Mouse (Mus musculus): ENCODE results near the gene Ap2a1. TPM values are rescaled to one million over a fixed set of nuclear protein-coding genes. Genes with fewer than 3 reads are reported as not detected.
A peak's percentile ranks its signal among the peaks of the same experiment; 100 is the strongest.
"Not testable (repeated sequence)": the region's sequence is repeated elsewhere in the genome, so short reads cannot be mapped to it uniquely, and the experiment has no call there.

Ap2a1 gene
- polyA plus RNA-seq, 1 experiment from 2014 or later: 71.9 TPM

GRCm38 (mm10) chr7:44891611-44892010 is 37.7 kb downstream of the Ap2a1 start:
- Histone ChIP-seq H3K9ac (peak overlapping the region; percentile 77), H3K36me3 (peaks cover 37% of the 10 kb centered on the region), H3K27ac (peak overlapping the region; percentile 97), H3K4me1 (peaks cover 38% of the 10 kb centered on the region), H3K27me3 (no peaks in the 10 kb centered on the region), H3K9me3 (no peaks in the 10 kb centered on the region), H3K4me2 (peak overlapping the region; percentile 84), H3K4me3 (peak overlapping the region; percentile 78)
- no peak for ATAC-seq (ENCODE audit: insufficient number of reproducible peaks, low FRiP score, low TSS enrichment, low read depth)
- WGBS: 18% methylated on average over 6 of the region's 6 CpGs

- no peaks in the 10 kb centered on the region for H3K9me3 ChIP-seq
- no peak overlapping the region for H3K27ac ChIP-seq
- no peak overlapping the region for H3K9ac ChIP-seq
- ATAC-seq (ENCODE audit: insufficient number of reproducible peaks, low FRiP score, low TSS enrichment, low read depth): no peak
- H3K4me3 ChIP-seq: no peak overlapping the region
- 90% methylated on average over 4 of the region's 4 CpGs for WGBS
- peaks cover 36% of the 10 kb centered on the region for H3K4me1 ChIP-seq
- no peaks in the 10 kb centered on the region for H3K27me3 ChIP-seq
- H3K36me3 ChIP-seq: peaks cover 46% of the 10 kb centered on the region
- H3K4me2 ChIP-seq: peak overlapping the region; percentile 84
These were observed 38.6 kb downstream of the Ap2a1 start for GRCm38 (mm10) chr7:44890737-44891136.

DNA sequence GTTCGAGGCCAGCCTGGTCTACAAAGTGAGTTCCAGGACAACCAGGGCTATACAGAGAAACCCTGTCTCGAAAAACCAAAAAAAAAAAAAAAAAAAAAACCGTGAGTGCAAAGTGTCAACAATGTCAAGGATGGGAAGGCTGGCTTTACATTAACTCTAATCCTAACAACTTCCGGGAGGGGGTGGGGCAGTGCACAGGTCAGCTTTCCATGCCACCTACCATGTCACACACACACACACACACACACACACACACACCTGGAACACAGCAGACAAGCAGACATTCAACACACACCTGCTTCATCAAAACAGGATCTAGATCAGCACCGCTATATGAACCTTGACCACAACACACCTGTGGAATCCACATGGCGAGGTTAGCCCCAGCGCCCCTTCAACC is 39.1 kb downstream of the Ap2a1 start:
- WGBS: 81% methylated on average over 7 of the region's 7 CpGs
- no peak for ATAC-seq (ENCODE audit: insufficient number of reproducible peaks, low FRiP score, low TSS enrichment, low read depth)
- no peak overlapping the region for H3K27ac ChIP-seq
- H3K9me3 ChIP-seq: no peaks in the 10 kb centered on the region
- no peaks in the 10 kb centered on the region for H3K27me3 ChIP-seq
- H3K4me3 ChIP-seq: no peak overlapping the region
- H3K4me1 ChIP-seq: peaks cover 34% of the 10 kb centered on the region
- H3K9ac ChIP-seq: no peak overlapping the region
- H3K4me2 ChIP-seq: 0 out of 2 replicates have a peak overlapping the region, but pooled peaks have one; percentile 84
- H3K36me3 ChIP-seq: peaks cover 51% of the 10 kb centered on the region

DNA sequence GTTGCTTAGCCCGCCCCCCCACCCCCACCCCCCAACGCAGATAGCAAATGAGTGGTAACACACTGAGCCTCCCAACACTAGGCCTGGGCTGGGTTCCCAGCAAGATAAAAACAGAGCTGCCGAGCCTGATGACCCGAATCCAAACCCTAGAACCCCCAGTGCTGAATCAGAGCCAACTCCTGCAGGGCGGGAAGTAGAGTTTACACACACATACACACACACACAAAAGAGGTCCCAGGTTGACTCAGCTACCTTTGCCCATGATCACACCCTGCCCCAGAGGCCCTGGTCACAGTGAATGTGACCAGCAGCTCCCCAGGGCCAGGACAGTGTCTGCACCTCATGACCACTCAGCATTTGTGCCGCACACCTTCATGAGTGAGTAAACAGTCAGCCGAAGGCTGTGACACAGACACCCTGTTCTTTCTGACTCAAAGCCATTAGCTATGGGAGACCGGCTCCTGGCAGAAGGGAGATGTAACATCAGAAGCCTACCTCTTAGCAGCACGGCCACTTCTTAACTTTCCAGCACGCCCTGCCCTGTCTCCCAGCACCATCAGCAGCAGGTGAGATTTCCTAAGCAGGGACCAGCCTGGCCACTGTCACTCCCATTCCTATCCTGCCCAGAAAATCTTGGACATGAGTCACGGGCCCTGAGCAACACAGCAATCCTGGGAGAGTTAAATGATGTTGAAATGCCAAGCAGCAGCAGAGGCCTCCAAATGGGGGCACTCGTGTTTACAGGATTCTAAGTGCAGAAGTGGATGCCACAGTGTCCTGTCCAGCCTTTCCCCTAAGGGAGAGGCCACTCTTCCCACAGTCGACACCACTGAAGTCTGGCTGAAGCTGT is 40.8 kb downstream of the Ap2a1 start:
- ATAC-seq (ENCODE audit: insufficient number of reproducible peaks, low FRiP score, low TSS enrichment, low read depth): no peak
- H3K4me3 ChIP-seq: no peak overlapping the region
- H3K27me3 ChIP-seq: no peaks in the 10 kb centered on the region
- peaks cover 27% of the 10 kb centered on the region for H3K4me1 ChIP-seq
- WGBS: 87% methylated on average over 13 of the region's 13 CpGs
- H3K9ac ChIP-seq: no peak overlapping the region; the same call in 1 of the 2 replicates
- peaks cover 66% of the 10 kb centered on the region for H3K36me3 ChIP-seq
- H3K27ac ChIP-seq: no peak overlapping the region
- H3K4me2 ChIP-seq: no peak overlapping the region
- no peaks in the 10 kb centered on the region for H3K9me3 ChIP-seq

GRCm38 (mm10) chr7:44886964-44887363 is 42.3 kb downstream of the Ap2a1 start:
- Histone ChIP-seq H3K27me3 (no peaks in the 10 kb centered on the region), H3K4me2 (no peak overlapping the region), H3K4me1 (peaks cover 21% of the 10 kb centered on the region), H3K27ac (no peak overlapping the region), H3K9ac (no peak overlapping the region), H3K4me3 (no peak overlapping the region), H3K9me3 (no peaks in the 10 kb centered on the region), H3K36me3 (peaks cover 80% of the 10 kb centered on the region)
- ATAC-seq (ENCODE audit: insufficient number of reproducible peaks, low FRiP score, low TSS enrichment, low read depth): no peak
- 86% methylated on average over 7 of the region's 7 CpGs for WGBS

- H3K27me3 ChIP-seq: no peaks in the 10 kb centered on the region
- ATAC-seq (ENCODE audit: insufficient number of reproducible peaks, low FRiP score, low TSS enrichment, low read depth): no peak
- peaks cover 6% of the 10 kb centered on the region; the same call in 1 of the 2 replicates for H3K4me1 ChIP-seq
- no peak overlapping the region for H3K4me3 ChIP-seq
- WGBS: 95% methylated on average over 5 of the region's 5 CpGs
- no peak overlapping the region for H3K4me2 ChIP-seq
- no peaks in the 10 kb centered on the region for H3K9me3 ChIP-seq
- H3K36me3 ChIP-seq: peaks cover 94% of the 10 kb centered on the region
- no peak overlapping the region for H3K9ac ChIP-seq
- H3K27ac ChIP-seq: no peak overlapping the region
These were observed 44.7 kb downstream of the Ap2a1 start for GRCm38 (mm10) chr7:44884637-44885036.

DNA sequence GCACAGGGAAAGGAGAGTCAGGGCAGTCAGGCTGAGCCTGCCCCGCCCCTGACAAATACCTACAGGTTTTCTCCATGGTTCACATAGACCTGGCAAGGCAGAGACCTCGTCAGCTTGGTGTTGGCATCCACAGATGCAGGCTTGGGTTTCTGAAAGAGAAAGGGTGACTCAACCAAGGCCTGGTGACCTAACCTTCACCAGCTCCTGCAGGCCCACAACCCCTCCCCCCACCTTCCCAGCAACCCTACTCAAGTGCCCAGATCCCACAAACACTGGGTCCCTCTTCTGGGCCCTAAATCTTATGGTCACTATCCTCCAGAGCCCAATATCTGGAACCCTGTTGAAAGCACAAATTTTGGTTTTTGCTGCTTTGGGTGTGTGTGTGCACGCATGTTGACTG is 46.3 kb downstream of the Ap2a1 start:
- Histone ChIP-seq H3K4me3 (no peak overlapping the region), H3K4me2 (no peak overlapping the region), H3K9me3 (no peaks in the 10 kb centered on the region), H3K4me1 (no peaks in the 10 kb centered on the region), H3K36me3 (peaks cover 95% of the 10 kb centered on the region), H3K9ac (no peak overlapping the region), H3K27me3 (no peaks in the 10 kb centered on the region), H3K27ac (no peak overlapping the region)
- 95% methylated on average over 3 of the region's 3 CpGs for WGBS
- ATAC-seq (ENCODE audit: insufficient number of reproducible peaks, low FRiP score, low TSS enrichment, low read depth): no peak

- H3K27me3 ChIP-seq: no peaks in the 10 kb centered on the region
- no peak overlapping the region for H3K9ac ChIP-seq
- no peak overlapping the region for H3K4me3 ChIP-seq
- no peak overlapping the region for H3K27ac ChIP-seq
- H3K36me3 ChIP-seq: peaks cover 70% of the 10 kb centered on the region
- no peak overlapping the region for H3K4me2 ChIP-seq
- WGBS: 88% methylated on average over 14 of the region's 14 CpGs
- H3K9me3 ChIP-seq: no peaks in the 10 kb centered on the region
- no peak for ATAC-seq (ENCODE audit: insufficient number of reproducible peaks, low FRiP score, low TSS enrichment, low read depth)
- H3K4me1 ChIP-seq: no peaks in the 10 kb centered on the region
These were observed 51.5 kb downstream of the Ap2a1 start for GRCm38 (mm10) chr7:44877833-44878232.

GRCm38 (mm10) chr7:44871774-44872173 is 57.5 kb downstream of the Ap2a1 start:
- WGBS: 80% methylated on average over 2 of the region's 2 CpGs
- H3K9ac ChIP-seq; H3K27me3 ChIP-seq; H3K4me2 ChIP-seq; H3K27ac ChIP-seq; H3K4me3 ChIP-seq; H3K36me3 ChIP-seq; H3K9me3 ChIP-seq; ATAC-seq (ENCODE audit: insufficient number of reproducible peaks, low FRiP score, low TSS enrichment, low read depth): not testable (repeated sequence)
- H3K4me1 ChIP-seq: peaks cover 28% of the 10 kb centered on the region

- no peaks in the 10 kb centered on the region for H3K9me3 ChIP-seq
- H3K4me3 ChIP-seq: no peak overlapping the region
- no peak overlapping the region for H3K4me2 ChIP-seq
- peaks cover 34% of the 10 kb centered on the region for H3K4me1 ChIP-seq
- ATAC-seq (ENCODE audit: insufficient number of reproducible peaks, low FRiP score, low TSS enrichment, low read depth): no peak
- no peaks in the 10 kb centered on the region for H3K27me3 ChIP-seq
- H3K27ac ChIP-seq: no peak overlapping the region
- WGBS: 83% methylated on average over 1 of the region's 1 CpGs
- H3K9ac ChIP-seq: no peak overlapping the region
- peaks cover 6% of the 10 kb centered on the region; the same call in 1 of the 2 replicates for H3K36me3 ChIP-seq
These were observed 58.1 kb downstream of the Ap2a1 start for GRCm38 (mm10) chr7:44871181-44871580.

- Histone ChIP-seq H3K4me3 (peak overlapping the region; percentile 97), H3K4me1 (peaks cover 40% of the 10 kb centered on the region), H3K27me3 (no peaks in the 10 kb centered on the region), H3K9me3 (no peaks in the 10 kb centered on the region), H3K4me2 (peak overlapping the region; percentile 75), H3K36me3 (peaks cover 7% of the 10 kb centered on the region; the same call in 1 of the 2 replicates), H3K27ac (peak overlapping the region; percentile 100), H3K9ac (peak overlapping the region; percentile 42)
- ATAC-seq (ENCODE audit: insufficient number of reproducible peaks, low FRiP score, low TSS enrichment, low read depth): no peak
- 68% methylated on average over 6 of the region's 6 CpGs for WGBS
These were observed 58.7 kb downstream of the Ap2a1 start for GRCm38 (mm10) chr7:44870614-44871013.

- Histone ChIP-seq H3K27me3 (no peaks in the 10 kb centered on the region), H3K4me2 (peak within 1 kb of the TSS; percentile 75), H3K4me3 (peak within 1 kb of the TSS; percentile 97), H3K9me3 (no peaks in the 10 kb centered on the region), H3K27ac (peak within 1 kb of the TSS; percentile 100), H3K4me1 (peaks cover 47% of the 10 kb centered on the region), H3K9ac (peak within 1 kb of the TSS; percentile 100), H3K36me3 (peaks cover 14% of the 10 kb centered on the region)
- 5% methylated on average over 29 of the region's 29 CpGs for WGBS
- ATAC-seq (ENCODE audit: insufficient number of reproducible peaks, low FRiP score, low TSS enrichment, low read depth): peak; percentile 92
These were observed 59.4 kb downstream of the Ap2a1 start, which contains the start of gene Ptov1 for GRCm38 (mm10) chr7:44869697-44870528. Gene Ptov1 (minus strand): TSS chr7:44869788.

All from limb, embryonic 15.5 days (tissue).